Mouse (Mus musculus) adrenal gland, postnatal 25 days (tissue): Measurements from ENCODE around the gene Hoxa4. TPM values are rescaled to one million over a fixed set of nuclear protein-coding genes. Genes with fewer than 3 reads are reported as not detected.
A peak's percentile ranks its signal among the peaks of the same experiment; 100 is the strongest.

ENCODE experiments used
- DNase-seq: peaks from one replicate; pipeline ENCODE4 v3.0.0; 2021; ENCODE audit warnings: mixed read lengths
- total RNA-seq: library from RNA; stranded (reverse); gene quantifications from 2 replicates; pipeline ENCODE4 v1.2.3, GENCODE M21; 2021

Hoxa4 gene
- total RNA-seq, 1 experiment from 2014 or later: 3.8 TPM

- DNase-seq: no peak
Observed at GRCm38 (mm10) chr6:52228475-52229465, 37.2 kb upstream of the Hoxa4 start.

- DNase-seq: no peak
Observed at GRCm38 (mm10) chr6:52227470-52228222, 36.1 kb upstream of the Hoxa4 start.

GRCm38 (mm10) chr6:52226569-52227257 is 35.2 kb upstream of the Hoxa4 start:
- DNase-seq: peak; percentile 20

GRCm38 (mm10) chr6:52225612-52226568 is 34.3 kb upstream of the Hoxa4 start:
- no peak for DNase-seq

- DNase-seq: no peak
Observed at GRCm38 (mm10) chr6:52224895-52225611, 33.5 kb upstream of the Hoxa4 start.

- DNase-seq: no peak
Observed at GRCm38 (mm10) chr6:52223939-52224760, 32.6 kb upstream of the Hoxa4 start.

GRCm38 (mm10) chr6:52222729-52223128 is 31.2 kb upstream of the Hoxa4 start:
- DNase-seq: no peak

GRCm38 (mm10) chr6:52221993-52222685 is 30.6 kb upstream of the Hoxa4 start:
- no peak for DNase-seq

GRCm38 (mm10) chr6:52221337-52221992 is 29.9 kb upstream of the Hoxa4 start, which contains the start of gene Hoxa7:
Hoxa7 (minus strand) TSS chr6:52221854.
- peak; percentile 87 for DNase-seq

- DNase-seq: no peak
Observed at GRCm38 (mm10) chr6:52220865-52221310, 29.3 kb upstream of the Hoxa4 start.

- DNase-seq: no peak
Observed at GRCm38 (mm10) chr6:52220003-52220864, 28.7 kb upstream of the Hoxa4 start.

GRCm38 (mm10) chr6:52219234-52219942 is 27.8 kb upstream of the Hoxa4 start:
- no peak for DNase-seq

GRCm38 (mm10) chr6:52218643-52219215 is 27.2 kb upstream of the Hoxa4 start:
- no peak for DNase-seq

GRCm38 (mm10) chr6:52217895-52218642 is 26.5 kb upstream of the Hoxa4 start:
- no peak for DNase-seq

- DNase-seq: peak; percentile 87
Observed at GRCm38 (mm10) chr6:52217459-52217768, 25.9 kb upstream of the Hoxa4 start.
